ENCODE assay signal across 8 mouse cellular contexts in genomic region chr5:77464851-77465548, GRCm38 (mm10). TPM values are rescaled to one million over a fixed set of nuclear protein-coding genes. Genes with fewer than 3 reads are reported as not detected.
DNase-seq lines count a peak whose midpoint lies in the region; ATAC-seq lines count a peak whose summit lies in the region.

No protein-coding gene starts in this region.

- H3K9ac ChIP-seq in liver, embryonic 12.5 days, result no peak overlapping the region

- peak; percentile 61 to 75 for DNase-seq in left cerebral cortex, adult 18-20 months (ENCODE audit: low spot score in 2 of 2)
- DNase-seq in left cerebral cortex, adult 11 months (ENCODE audit: low spot score), result no peak
- peak; percentile 34 for DNase-seq in c-Kit-positive CD71-positive TER-119-negative erythroid progenitor cells, embryonic 14.5 days (ENCODE audit: low read depth)
- peak; percentile 79 for DNase-seq in retina, embryonic 14.5 days (ENCODE audit: low spot score)
- DNase-seq in urinary bladder, adult 2 months (ENCODE audit: low spot score), result peak; percentile 47

- H3K27me3 ChIP-seq in liver, embryonic 12.5 days (replicated peaks), result no peaks in the 10 kb centered on the region

- H3K4me1 ChIP-seq in liver, embryonic 12.5 days, result peaks cover 6% of the 10 kb centered on the region; the same call in 1 of the 2 replicates

- ATAC-seq in frontal cortex, adult (ENCODE audit: low TSS enrichment), result peak; percentile 70
- ATAC-seq in hematopoietic stem cell, adult 5-6 weeks (replicated peaks in 1 of 2; ENCODE audit: insufficient read depth in 1 of 2, low FRiP score in 2 of 2, low TSS enrichment in 1 of 2, low read depth in 1 of 2, poor library complexity in 2 of 2, severe bottlenecking in 2 of 2), result peak; percentile 36 to 43; a peak in 1 of 4 replicates
- 0 out of 2 replicates have a peak, but pooled peaks have one; percentile 48 for ATAC-seq in liver, embryonic 12.5 days

- H3K36me3 ChIP-seq in liver, embryonic 12.5 days, result no peaks in the 10 kb centered on the region

- no peaks in the 10 kb centered on the region for H3K9me3 ChIP-seq in liver, embryonic 12.5 days (replicated peaks)

- H3K4me3 ChIP-seq in liver, embryonic 12.5 days, result no peak overlapping the region

- H3K27ac ChIP-seq in liver, embryonic 12.5 days, result no peak overlapping the region

- 51% methylated on average over 19 of the region's 19 CpGs for WGBS in liver, embryonic 12.5 days (ENCODE audit: insufficient replicate concordance)

- H3K4me2 ChIP-seq in liver, embryonic 12.5 days, result no peak overlapping the region

RNA-seq across cellular contexts. Expression of gene Igfbp7, which starts 57.2 kb away (rescaled TPM):
- 10 to 100 TPM; 36.1 to 38.5 TPM for total RNA-seq in left cerebral cortex, adult 18-20 months (2021)
- 0.56 and 1.7 TPM in 2 replicates for total RNA-seq in hematopoietic stem cell, adult 5-6 weeks (2017)
- polyA plus RNA-seq in liver, embryonic 12.5 days (2016; fragmentation: Nextera tagmentation; extraction: Ambion mirVana), result 13.4 and 14.2 TPM in 2 replicates
- polyA plus RNA-seq in urinary bladder, adult 2 months (2012; rRNA removed), result 1,512 and 1,720 TPM in 2 replicates

Comparison
In these comparisons a context has a peak if more than half of its experiments do, and no peak if none do; other contexts are left out.
1. RNA of gene Igfbp7, which starts 57.2 kb away (total RNA-seq): 36.1 to 38.5 TPM in left cerebral cortex, adult 18-20 months; 0.56 to 1.7 TPM in hematopoietic stem cell, adult 5-6 weeks; every median in the first group is over 10 times any median in the second.
2. Peak in every context shown above with its lines, with median percentiles within 50 percentile points of each other: ATAC-seq.